Mouse (Mus musculus) CH12.LX (cell line): ENCODE measurements around the gene Cdhr4. TPM values are rescaled to one million over a fixed set of nuclear protein-coding genes. Genes with fewer than 3 reads are reported as not detected.

Source experiments
- DNase-seq: peaks from one replicate; pipeline ENCODE4 v3.0.0-alpha.2; 2013; ENCODE audit errors: extremely low read depth
- H3K27ac ChIP-seq: 2 replicates; pipeline ENCODE4 v1.5.1; 2012; ENCODE audit warnings: low read depth, mild to moderate bottlenecking, control low read depth, moderate library complexity; ENCODE audit not compliant: insufficient read depth
- H3K27me3 ChIP-seq: replicated peaks from 2 replicates; pipeline ENCODE3; 2012; ENCODE audit warnings: inconsistent platforms
- H3K36me3 ChIP-seq, 2 experiments: replicated peaks in 1 of 2; 2 replicates each; pipeline versions ENCODE3 to v1.6.1; 2012; ENCODE audit warnings: inconsistent platforms in 1 of 2, low read length in 1 of 2, mild to moderate bottlenecking in 1 of 2, mixed read lengths in 1 of 2, moderate library complexity in 1 of 2; ENCODE audit not compliant: control insufficient read depth in 1 of 2, insufficient read depth in 1 of 2
- H3K4me1 ChIP-seq, 2 experiments: 2 replicates each; pipeline ENCODE4 v1.6.1; 2012; ENCODE audit warnings: inconsistent platforms in 1 of 2, moderate library complexity in 1 of 2; ENCODE audit not compliant: insufficient read depth in 2 of 2, control insufficient read depth in 1 of 2
- H3K4me2 ChIP-seq: 2 replicates; pipeline ENCODE4 v1.6.1; 2012; ENCODE audit warnings: low read depth, mild to moderate bottlenecking, control low read depth; ENCODE audit not compliant: poor library complexity, insufficient read depth, severe bottlenecking
- H3K4me3 ChIP-seq, 3 experiments: fragments of 150-350 bp in 1 of 3; sonication (generic) in 1 of 3; replicated peaks in 1 of 3; 2 replicates each; pipeline versions ENCODE3 to v1.5.1; 2011 to 2012; ENCODE audit warnings: low read depth in 2 of 3, low read length in 2 of 3, mild to moderate bottlenecking in 2 of 3, moderate library complexity in 2 of 3, control low read depth in 1 of 3, improper control_type of control experiment in 1 of 3, inconsistent platforms in 1 of 3, mixed read lengths in 1 of 3; ENCODE audit not compliant: poor library complexity in 1 of 3
- H3K79me2 ChIP-seq: replicated peaks from 2 replicates; pipeline ENCODE4 v1.6.1; 2012; ENCODE audit warnings: mild to moderate bottlenecking, moderate library complexity; ENCODE audit not compliant: control insufficient read depth, poor library complexity, insufficient read depth, severe bottlenecking; ENCODE audit errors: extremely low read depth
- H3K9ac ChIP-seq: 2 replicates; pipeline ENCODE4 v1.6.1; 2012; ENCODE audit warnings: low read depth, mild to moderate bottlenecking, control low read depth, moderate library complexity; ENCODE audit not compliant: insufficient read depth
- H3K9me3 ChIP-seq: replicated peaks from 2 replicates; pipeline ENCODE3; 2012; ENCODE audit warnings: low read length, inconsistent platforms, mixed read lengths
- BHLHE40 ChIP-seq: IDR thresholded peaks from 2 replicates; pipeline ENCODE4 v1.6.1; 2011; ENCODE audit warnings: mild to moderate bottlenecking, low read depth, low read length, improper control_type of control experiment
- CTCF ChIP-seq, 2 experiments: IDR thresholded peaks in 1 of 2; conservative IDR thresholded peaks in 1 of 2; 2 replicates each; pipeline ENCODE4 v1.5.1; 2011 to 2012; ENCODE audit warnings: low read depth in 2 of 2, low read length in 2 of 2, improper control_type of control experiment in 1 of 2, inconsistent platforms in 1 of 2, mild to moderate bottlenecking in 1 of 2, moderate library complexity in 1 of 2
- ELF1 ChIP-seq: IDR thresholded peaks from 2 replicates; pipeline ENCODE4 v1.6.1; 2014; ENCODE audit warnings: low read depth, mild to moderate bottlenecking, inconsistent platforms, low read length, improper control_type of control experiment
- EP300 ChIP-seq: IDR thresholded peaks from 2 replicates; pipeline ENCODE4 v1.6.1; 2011; ENCODE audit warnings: low read length, improper control_type of control experiment
- HCFC1 ChIP-seq: IDR thresholded peaks from 2 replicates; pipeline ENCODE4 v1.6.1; 2012; ENCODE audit warnings: low read depth, mild to moderate bottlenecking, inconsistent platforms, low read length, improper control_type of control experiment
- IRF4 ChIP-seq: IDR thresholded peaks from 2 replicates; pipeline ENCODE4 v1.6.1; 2014; ENCODE audit warnings: low read depth, mild to moderate bottlenecking, inconsistent platforms, low read length, improper control_type of control experiment
- JUN ChIP-seq: IDR thresholded peaks from 2 replicates; pipeline ENCODE4 v1.6.1; 2011; ENCODE audit warnings: low read depth, mild to moderate bottlenecking, low read length, improper control_type of control experiment, moderate library complexity; ENCODE audit not compliant: insufficient read depth
- MEF2A ChIP-seq: IDR thresholded peaks from 2 replicates; pipeline ENCODE4 v1.6.1; 2014; ENCODE audit warnings: low read depth, mild to moderate bottlenecking, inconsistent platforms, low read length, improper control_type of control experiment, borderline replicate concordance
- MXI1 ChIP-seq: IDR thresholded peaks from 2 replicates; pipeline ENCODE4 v1.6.1; 2011; ENCODE audit warnings: mild to moderate bottlenecking, low read depth, low read length, improper control_type of control experiment
- MYC ChIP-seq: IDR thresholded peaks from 2 replicates; pipeline ENCODE4 v1.6.1; 2011; ENCODE audit warnings: low read depth, mild to moderate bottlenecking, improper control_type of control experiment, low read length
- NELFE ChIP-seq: IDR thresholded peaks from 2 replicates; pipeline ENCODE4 v1.6.1; 2011; ENCODE audit warnings: low read depth, low read length, improper control_type of control experiment
- NRF1 ChIP-seq: IDR thresholded peaks from 2 replicates; pipeline ENCODE4 v1.6.1; 2014; ENCODE audit warnings: low read depth, mild to moderate bottlenecking, inconsistent platforms, low read length, improper control_type of control experiment, moderate library complexity
- PAX5 ChIP-seq: IDR thresholded peaks from 2 replicates; pipeline ENCODE4 v1.6.1; 2012; ENCODE audit warnings: low read length, inconsistent platforms, mixed read lengths
- RAD21 ChIP-seq: IDR thresholded peaks from 2 replicates; pipeline ENCODE4 v1.6.1; 2011; ENCODE audit warnings: low read depth, mild to moderate bottlenecking, low read length, improper control_type of control experiment, moderate library complexity
- SMC3 ChIP-seq: IDR thresholded peaks from 2 replicates; pipeline ENCODE4 v1.6.1; 2011; ENCODE audit warnings: low read depth, low read length, improper control_type of control experiment
- TBP ChIP-seq: conservative IDR thresholded peaks from 2 replicates; pipeline ENCODE4 v1.6.1; 2011; ENCODE audit warnings: low read depth, low read length, improper control_type of control experiment
- TCF12 ChIP-seq: IDR thresholded peaks from 2 replicates; pipeline ENCODE4 v1.6.1; 2014; ENCODE audit warnings: low read depth, mild to moderate bottlenecking, inconsistent platforms, low read length, improper control_type of control experiment
- UBTF ChIP-seq: IDR thresholded peaks from 2 replicates; pipeline ENCODE4 v1.6.1; 2012; ENCODE audit warnings: low read depth, mild to moderate bottlenecking, inconsistent platforms, low read length, improper control_type of control experiment, moderate library complexity
- USF2 ChIP-seq: conservative IDR thresholded peaks from 2 replicates; pipeline ENCODE4 v1.6.1; 2011; ENCODE audit warnings: low read depth, low read length, improper control_type of control experiment
- ZC3H11A ChIP-seq: IDR thresholded peaks from 2 replicates; pipeline ENCODE4 v1.6.1; 2012; ENCODE audit warnings: low read depth, mild to moderate bottlenecking, inconsistent platforms, low read length, improper control_type of control experiment
- ZKSCAN1 ChIP-seq: IDR thresholded peaks from 2 replicates; pipeline ENCODE4 v1.6.1; 2012; ENCODE audit warnings: low read depth, inconsistent platforms, low read length, improper control_type of control experiment, borderline replicate concordance
- ZMIZ1 ChIP-seq: IDR thresholded peaks from 2 replicates; pipeline ENCODE4 v1.6.1; 2012; ENCODE audit warnings: low read depth, mild to moderate bottlenecking, inconsistent platforms, low read length, improper control_type of control experiment
- dilution Hi-C: fragments of 300-500 bp; cut with MboI; formaldehyde crosslinking; loops from 2 replicates; pipeline ENCODE4 v1.14.3; 2020; ENCODE audit warnings: low sequenced_read_pairs; ENCODE audit not compliant: extremely low pct_unique_long_range_greater_than_20kb, extremely low pct_ligation_motif_present
- in situ Hi-C: fragments of 300-500 bp; cut with MboI; formaldehyde crosslinking; loops from 3 replicates; pipeline ENCODE4 v1.14.3; 2019; ENCODE audit warnings: low sequenced_read_pairs, low pct_ligation_motif_present, low pct_unique_long_range_greater_than_20kb, mixed read lengths
- polyA plus RNA-seq: library from polyadenylated mRNA; unstranded; fragments of >175 nt; gene quantifications from 2 replicates; pipeline ENCODE4 v1.2.1, GENCODE M21; 2012; ENCODE audit warnings: low read depth; ENCODE audit not compliant: insufficient read length
- total RNA-seq, 2 experiments: library from RNA; depleted of rRNA; stranded (reverse); fragments of 300-350 nt in 1 of 2; fragments of >200 nt in 1 of 2; gene quantifications; 2 replicates each; pipeline ENCODE4 v1.2.3; 2012 to 2014

Cdhr4 gene
- total and polyA plus RNA-seq, 3 experiments, result 0.35 to 0.79 TPM; not detected in 1

DNA sequence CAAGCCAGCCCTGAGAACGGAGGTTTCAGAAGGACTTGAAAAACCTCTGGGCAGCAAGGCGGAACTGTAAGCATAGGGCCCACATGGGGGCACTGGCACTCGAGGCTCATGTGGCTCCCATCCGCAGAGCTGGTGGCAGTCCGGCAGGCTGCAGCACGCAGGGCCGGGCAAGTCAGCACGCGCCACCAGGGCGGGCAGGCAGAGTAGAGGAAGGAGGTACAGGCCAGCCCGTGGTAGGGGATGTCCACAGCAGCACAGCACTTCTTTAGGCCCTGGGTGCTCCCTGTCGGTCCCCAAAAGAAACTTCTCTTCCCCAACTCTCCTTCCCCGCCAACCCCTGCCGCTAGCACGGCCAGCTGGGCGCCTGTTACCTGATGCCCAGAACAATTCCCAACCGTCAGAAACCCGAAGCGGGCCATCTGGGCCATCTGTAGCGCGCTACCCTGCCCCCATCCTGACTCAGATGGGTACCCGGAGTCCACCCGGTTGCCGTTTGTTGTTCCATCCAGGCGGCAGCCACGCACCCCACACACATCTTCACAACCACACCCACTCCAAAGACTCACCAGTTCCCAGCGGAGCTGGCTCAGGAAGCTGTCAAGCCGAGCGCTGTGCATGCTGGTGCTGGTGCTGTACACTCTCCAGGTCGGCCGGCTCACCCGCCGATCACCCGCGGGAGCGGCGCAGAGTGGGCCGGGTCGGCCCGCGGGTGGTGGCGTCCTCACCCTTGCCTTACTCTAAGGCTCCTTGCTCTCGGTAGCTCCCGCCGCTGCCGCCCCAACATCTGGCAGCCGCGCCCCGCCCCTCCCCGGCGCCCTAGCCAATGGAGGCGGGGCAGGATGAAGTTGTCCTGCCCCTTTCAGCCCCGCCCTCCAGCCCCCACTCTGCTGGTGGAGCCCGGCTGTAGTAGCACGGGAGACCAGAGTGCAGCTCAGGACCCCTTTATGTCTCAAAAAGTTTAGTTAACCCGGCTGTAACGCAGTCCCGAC is 6.9 kb upstream of the Cdhr4 start, which contains the start of gene Inka1 (continued):
- TF ChIP-seq MEF2A, result peak; percentile 70

- H3K27ac ChIP-seq, result no peak overlapping the region
- no peaks in the 10 kb centered on the region for H3K79me2 ChIP-seq
- no peaks in the 10 kb centered on the region for H3K9me3 ChIP-seq
- in situ Hi-C loops, result no loop called here
- no peaks in the 10 kb centered on the region for H3K27me3 ChIP-seq
- peaks cover 25 to 44% of the 10 kb centered on the region in 2 experiments for H3K4me1 ChIP-seq
- H3K4me2 ChIP-seq, result peak overlapping the region; percentile 90
- dilution Hi-C loops, result no loop called here
- peaks cover 29 to 34% of the 10 kb centered on the region in 2 experiments for H3K36me3 ChIP-seq
- H3K9ac ChIP-seq, result 0 out of 2 replicates have a peak overlapping the region, but pooled peaks have one; percentile 12
- DNase-seq, result peak; percentile 83
- TF ChIP-seq NELFE (0 out of 2 replicates have a peak, but pooled peaks have one; percentile 21), ZC3H11A (peak; percentile 9; the same call in 1 of the 2 replicates), RAD21 (peak; percentile 85), SMC3 (peak; percentile 94), IRF4 (0 out of 2 replicates have a peak, but pooled peaks have one; percentile 38), JUN (no peak), NRF1 (no peak), MYC (0 out of 2 replicates have a peak, but pooled peaks have one; percentile 24), HCFC1 (no peak), PAX5 (no peak), CTCF (conservative IDR thresholded peaks at IDR 0.05 in 1 of 2, IDR thresholded peaks at IDR 0.05 in 1 of 2; ENCODE audit: low read depth in 2 of 2, low read length in 2 of 2) (peak; percentile 60 to 95), TCF12 (no peak)
- H3K4me3 ChIP-seq, result peak overlapping the region in 1 of 3 experiments; percentile 92
Measured at GRCm38 (mm10) chr9:107986376-107986775, 5.9 kb upstream of the Cdhr4 start.

GRCm38 (mm10) chr9:107987950-107988349 is 4.3 kb upstream of the Cdhr4 start:
- Histone ChIP-seq H3K4me3 (no peak overlapping the region), H3K4me1 (peaks cover 17 to 28% of the 10 kb centered on the region in 2 experiments), H3K4me2 (no peak overlapping the region), H3K27me3 (no peaks in the 10 kb centered on the region), H3K9me3 (no peaks in the 10 kb centered on the region), H3K27ac (no peak overlapping the region), H3K9ac (no peak overlapping the region), H3K79me2 (no peaks in the 10 kb centered on the region), H3K36me3 (peaks cover 17 to 19% of the 10 kb centered on the region in 2 experiments)
- TF ChIP-seq TBP, result no peak
- TF ChIP-seq MEF2A, result no peak
- no peak for TF ChIP-seq ZMIZ1
- TF ChIP-seq BHLHE40, result no peak
- no peak for TF ChIP-seq UBTF
- TF ChIP-seq TCF12, result no peak
- TF ChIP-seq RAD21, result no peak
- no peak for TF ChIP-seq ZKSCAN1
- TF ChIP-seq USF2, result no peak
- no peak for TF ChIP-seq ELF1
- TF ChIP-seq EP300, result no peak
- no peak for TF ChIP-seq MXI1
- DNase-seq, result no peak
- in situ Hi-C loops, result no loop called here
- dilution Hi-C loops, result no loop called here
